In the genomic region with DNA sequence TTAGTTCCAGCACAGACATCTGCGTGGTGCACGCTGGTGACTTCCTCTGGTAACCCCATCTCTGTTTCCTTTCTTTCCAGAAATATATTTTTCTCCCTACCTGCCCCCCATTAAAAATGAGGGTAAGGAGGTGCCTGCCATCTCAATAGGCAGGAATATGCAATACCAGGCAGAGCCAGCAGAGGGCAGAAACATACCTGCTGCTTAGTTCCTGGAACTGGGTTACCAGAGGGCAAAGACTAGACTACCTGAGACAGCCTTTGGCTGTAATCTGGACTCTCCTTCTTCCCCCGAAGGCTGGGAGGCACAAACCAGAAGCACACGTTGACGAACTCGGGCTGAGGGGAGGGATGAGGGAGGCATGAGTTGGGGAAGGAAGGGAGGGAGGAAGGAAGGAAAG, we compare ENCODE assay signal across 8 mouse cellular contexts. TPM values are rescaled to one million over a fixed set of nuclear protein-coding genes. Genes with fewer than 3 reads are reported as not detected.
A peak's percentile ranks its signal among the peaks of the same experiment; 100 is the strongest.
DNase-seq lines count a peak whose midpoint lies in the region; ATAC-seq and TF ChIP-seq lines count a peak whose summit lies in the region.

No protein-coding gene starts in this region.

- no peak overlapping the region for H3K4me3 ChIP-seq in forebrain, embryonic 11.5 days (ENCODE audit: low read depth, low read length)
- H3K4me3 ChIP-seq in forebrain, embryonic 15.5 days = no peak overlapping the region
- H3K4me3 ChIP-seq in hindbrain, postnatal 0 days (ENCODE audit: low read length) = no peak overlapping the region

- H3K4me1 ChIP-seq in forebrain, embryonic 11.5 days (replicated peaks; ENCODE audit: control insufficient read depth, insufficient read depth, low read length) = no peaks in the 10 kb centered on the region
- H3K4me1 ChIP-seq in forebrain, embryonic 15.5 days = no peaks in the 10 kb centered on the region
- H3K4me1 ChIP-seq in hindbrain, postnatal 0 days (ENCODE audit: insufficient read depth, low read length) = no peaks in the 10 kb centered on the region

- H3K36me3 ChIP-seq in forebrain, embryonic 11.5 days (ENCODE audit: control insufficient read depth, insufficient read depth, low read length) = no peaks in the 10 kb centered on the region
- H3K36me3 ChIP-seq in forebrain, embryonic 15.5 days = no peaks in the 10 kb centered on the region
- no peaks in the 10 kb centered on the region for H3K36me3 ChIP-seq in hindbrain, postnatal 0 days (ENCODE audit: insufficient read depth, low read length)

- no peak overlapping the region for H3K27ac ChIP-seq in forebrain, embryonic 11.5 days (ENCODE audit: low read depth, low read length)
- H3K27ac ChIP-seq in forebrain, embryonic 15.5 days (replicated peaks) = no peak overlapping the region
- H3K27ac ChIP-seq in hindbrain, postnatal 0 days = no peak overlapping the region

- H3K4me2 ChIP-seq in forebrain, embryonic 11.5 days (ENCODE audit: low read depth, low read length, severe bottlenecking) = no peak overlapping the region
- H3K4me2 ChIP-seq in forebrain, embryonic 15.5 days (replicated peaks) = no peak overlapping the region
- no peak overlapping the region for H3K4me2 ChIP-seq in hindbrain, postnatal 0 days (ENCODE audit: low read depth, low read length)

- H3K27me3 ChIP-seq in forebrain, embryonic 11.5 days (ENCODE audit: control insufficient read depth, insufficient read depth, low read length) = no peaks in the 10 kb centered on the region
- no peaks in the 10 kb centered on the region for H3K27me3 ChIP-seq in forebrain, embryonic 15.5 days
- no peaks in the 10 kb centered on the region for H3K27me3 ChIP-seq in hindbrain, postnatal 0 days (ENCODE audit: insufficient read depth, low read length)

- no peaks in the 10 kb centered on the region for H3K9me3 ChIP-seq in forebrain, embryonic 11.5 days (ENCODE audit: control insufficient read depth, low read length)
- H3K9me3 ChIP-seq in forebrain, embryonic 15.5 days = no peaks in the 10 kb centered on the region; the same call in 1 of the 2 replicates
- H3K9me3 ChIP-seq in hindbrain, postnatal 0 days (ENCODE audit: low read length) = no peaks in the 10 kb centered on the region

- no peak overlapping the region for H3K9ac ChIP-seq in forebrain, embryonic 11.5 days (ENCODE audit: low read length)
- no peak overlapping the region for H3K9ac ChIP-seq in forebrain, embryonic 15.5 days (replicated peaks)
- H3K9ac ChIP-seq in hindbrain, postnatal 0 days (replicated peaks; ENCODE audit: low read length) = no peak overlapping the region

- peak; percentile 79 for DNase-seq in forebrain, embryonic 11.5 days (ENCODE audit: low spot score)
- peak; percentile 70 for DNase-seq in adrenal gland, adult 8-10 months
- peak; percentile 42 for DNase-seq in embryo, embryonic 11.5 days (ENCODE audit: low read depth, low spot score)
- peak; percentile 79 for DNase-seq in hindbrain, postnatal 0 days (ENCODE audit: low spot score)
- DNase-seq in left cerebral cortex, adult 18-20 months (ENCODE audit: low spot score in 2 of 2) = peak; percentile 72 to 89
- DNase-seq in mesoderm, embryonic 11.5 days (ENCODE audit: low read depth, low spot score) = peak; percentile 61
- peak; percentile 74 to 81 for DNase-seq in spleen, postnatal 36 days (ENCODE audit: low spot score in 2 of 2)

- ATAC-seq in forebrain, embryonic 11.5 days (replicated peaks; ENCODE audit: low FRiP score) = no peak
- ATAC-seq in forebrain, embryonic 15.5 days (replicated peaks) = no peak
- no peak for ATAC-seq in hindbrain, postnatal 0 days

- 15% methylated on average over 6 of the region's 6 CpGs for WGBS in forebrain, embryonic 11.5 days
- 18% methylated on average over 6 of the region's 6 CpGs for WGBS in forebrain, embryonic 15.5 days
- WGBS in hindbrain, postnatal 0 days = 20% methylated on average over 6 of the region's 6 CpGs

- peak; percentile 90 for TF ChIP-seq CTCF in hindbrain, postnatal 0 days (IDR thresholded peaks at IDR 0.05; ENCODE audit: low read depth)

RNA-seq across cellular contexts. Expression of gene Zfp740, which starts 24.8 kb away (rescaled TPM):
- 79.8 and 80.7 TPM in 2 replicates for polyA plus RNA-seq in forebrain, embryonic 11.5 days (2014; fragmentation: Nextera tagmentation; extraction: Ambion mirVana)
- polyA plus RNA-seq in forebrain, embryonic 15.5 days (2015; fragmentation: Nextera tagmentation; extraction: Ambion mirVana) = 90.6 and 94.0 TPM in 2 replicates
- 100 to 1,000 TPM in 1 of 4 experiments, 10 to 100 TPM in 3; 61.9 to 108 (median 86.0) TPM for total RNA-seq in adrenal gland, adult 8-10 months (2022)
- 49.5 and 61.0 TPM in 2 replicates for total RNA-seq in hindbrain, postnatal 0 days (2014; rRNA removed)
- 33.8 and 37.7 TPM in 2 replicates for polyA plus RNA-seq in hindbrain, postnatal 0 days (2015; fragmentation: Nextera tagmentation; extraction: Ambion mirVana)
- total RNA-seq in left cerebral cortex, adult 18-20 months (2021) = 10 to 100 TPM; 71.0 to 71.7 TPM

RNA-seq across cellular contexts. Expression of gene Csad, which starts 26.2 kb away (rescaled TPM):
- polyA plus RNA-seq in forebrain, embryonic 11.5 days (2014; fragmentation: Nextera tagmentation; extraction: Ambion mirVana) = 38.2 and 39.2 TPM in 2 replicates
- polyA plus RNA-seq in forebrain, embryonic 15.5 days (2015; fragmentation: Nextera tagmentation; extraction: Ambion mirVana) = 44.2 and 45.1 TPM in 2 replicates
- 10 to 100 TPM; 71.3 to 85.0 (median 75.5) TPM for total RNA-seq in adrenal gland, adult 8-10 months (2022)
- 56.9 and 67.2 TPM in 2 replicates for total RNA-seq in hindbrain, postnatal 0 days (2014; rRNA removed)
- polyA plus RNA-seq in hindbrain, postnatal 0 days (2015; fragmentation: Nextera tagmentation; extraction: Ambion mirVana) = 41.8 and 43.1 TPM in 2 replicates
- total RNA-seq in left cerebral cortex, adult 18-20 months (2021) = 10 to 100 TPM; 28.5 to 30.6 TPM

RNA-seq across cellular contexts. Expression of gene Soat2, which starts 28.0 kb away (rescaled TPM):
- not detected in 2 replicates for polyA plus RNA-seq in forebrain, embryonic 11.5 days (2014; fragmentation: Nextera tagmentation; extraction: Ambion mirVana)
- polyA plus RNA-seq in forebrain, embryonic 15.5 days (2015; fragmentation: Nextera tagmentation; extraction: Ambion mirVana) = not detected in 2 replicates
- under 1 TPM; 0.15 to 0.43 (median 0.26) TPM for total RNA-seq in adrenal gland, adult 8-10 months (2022)
- total RNA-seq in hindbrain, postnatal 0 days (2014; rRNA removed) = 0.16 TPM in 1 of 2 replicates, not detected in the other
- polyA plus RNA-seq in hindbrain, postnatal 0 days (2015; fragmentation: Nextera tagmentation; extraction: Ambion mirVana) = 0.09 TPM in 1 of 2 replicates, not detected in the other
- under 1 TPM in 1 of 2 experiments, not detected in 1; 0.30 TPM for total RNA-seq in left cerebral cortex, adult 18-20 months (2021)

RNA-seq across cellular contexts. Expression of gene Igfbp6, which starts 34.1 kb away (rescaled TPM):
- polyA plus RNA-seq in forebrain, embryonic 11.5 days (2014; fragmentation: Nextera tagmentation; extraction: Ambion mirVana) = 0.33 TPM in 1 of 2 replicates, not detected in the other
- polyA plus RNA-seq in forebrain, embryonic 15.5 days (2015; fragmentation: Nextera tagmentation; extraction: Ambion mirVana) = 1.2 and 1.4 TPM in 2 replicates
- 10 to 100 TPM; 37.0 to 63.8 (median 49.2) TPM for total RNA-seq in adrenal gland, adult 8-10 months (2022)
- total RNA-seq in hindbrain, postnatal 0 days (2014; rRNA removed) = 5.6 and 12.8 TPM in 2 replicates
- polyA plus RNA-seq in hindbrain, postnatal 0 days (2015; fragmentation: Nextera tagmentation; extraction: Ambion mirVana) = 9.7 and 11.5 TPM in 2 replicates
- total RNA-seq in left cerebral cortex, adult 18-20 months (2021) = 10 to 100 TPM; 60.2 to 61.6 TPM

RNA-seq across cellular contexts. Expression of gene Spryd3, which starts 42.2 kb away (rescaled TPM):
- polyA plus RNA-seq in forebrain, embryonic 11.5 days (2014; fragmentation: Nextera tagmentation; extraction: Ambion mirVana) = 12.0 and 12.1 TPM in 2 replicates
- 38.2 and 42.9 TPM in 2 replicates for polyA plus RNA-seq in forebrain, embryonic 15.5 days (2015; fragmentation: Nextera tagmentation; extraction: Ambion mirVana)
- total RNA-seq in adrenal gland, adult 8-10 months (2022) = 10 to 100 TPM; 46.6 to 70.4 (median 57.7) TPM
- 113 and 118 TPM in 2 replicates for total RNA-seq in hindbrain, postnatal 0 days (2014; rRNA removed)
- polyA plus RNA-seq in hindbrain, postnatal 0 days (2015; fragmentation: Nextera tagmentation; extraction: Ambion mirVana) = 98.6 and 110 TPM in 2 replicates
- total RNA-seq in left cerebral cortex, adult 18-20 months (2021) = 100 to 1,000 TPM; 153 to 163 TPM
